Mouse (Mus musculus): ENCODE measurements around the gene Mtus2.

- peak; percentile 10 for TF ChIP-seq POLR2A (IDR thresholded peaks at IDR 0.05; ENCODE audit: insufficient read length, low read depth)
- no peak for TF ChIP-seq POLR2AphosphoS2 (IDR thresholded peaks at IDR 0.05; ENCODE audit: insufficient read length, low read depth)
- TF ChIP-seq CEBPB (IDR thresholded peaks at IDR 0.05; ENCODE audit: insufficient read depth, poor library complexity, severe bottlenecking): no peak
- TF ChIP-seq MYOG (IDR thresholded peaks at IDR 0.05; ENCODE audit: control insufficient read depth in 1 of 3, insufficient read depth in 1 of 3, insufficient read length in 2 of 3, low read depth in 2 of 3): no peak
- no peak for TF ChIP-seq MYOD1 (IDR thresholded peaks at IDR 0.05; ENCODE audit: control insufficient read depth in 1 of 3, insufficient read length in 2 of 3, low read depth in 2 of 3)
- TF ChIP-seq MAX (IDR thresholded peaks at IDR 0.05; ENCODE audit: low read depth): no peak
- TF ChIP-seq TCF12 (IDR thresholded peaks at IDR 0.05; ENCODE audit: insufficient read depth, poor library complexity, severe bottlenecking): no peak
- TF ChIP-seq USF1 (IDR thresholded peaks at IDR 0.05; ENCODE audit: low read depth): no peak
- TF ChIP-seq E2F4 (IDR thresholded peaks at IDR 0.05; ENCODE audit: insufficient read depth): no peak
- no peak for TF ChIP-seq REST (IDR thresholded peaks at IDR 0.05; ENCODE audit: insufficient read depth, insufficient read length)
- TF ChIP-seq TCF3 (IDR thresholded peaks at IDR 0.05; ENCODE audit: insufficient read length, low read depth): no peak
- no peak for TF ChIP-seq SRF (IDR thresholded peaks at IDR 0.05; ENCODE audit: control insufficient read depth, insufficient read length, low read depth)
These were observed 385.1 kb downstream of the Mtus2 start for GRCm38 (mm10) chr5:148342061-148342741.

All from myocyte (in vitro differentiated cells).